Mouse (Mus musculus) CH12.LX (cell line): Measurements from ENCODE around the gene Abhd16b. TPM values are rescaled to one million over a fixed set of nuclear protein-coding genes. Genes with fewer than 3 reads are reported as not detected.

Source experiments
- DNase-seq: peaks from one replicate; pipeline ENCODE4 v3.0.0-alpha.2; 2013; ENCODE audit errors: extremely low read depth
- H3K27ac ChIP-seq: 2 replicates; pipeline ENCODE4 v1.5.1; 2012; ENCODE audit warnings: low read depth, mild to moderate bottlenecking, control low read depth, moderate library complexity; ENCODE audit not compliant: insufficient read depth
- H3K27me3 ChIP-seq: replicated peaks from 2 replicates; pipeline ENCODE3; 2012; ENCODE audit warnings: inconsistent platforms
- H3K36me3 ChIP-seq, 2 experiments: replicated peaks in 1 of 2; 2 replicates each; pipeline versions ENCODE3 to v1.6.1; 2012; ENCODE audit warnings: inconsistent platforms in 1 of 2, low read length in 1 of 2, mild to moderate bottlenecking in 1 of 2, mixed read lengths in 1 of 2, moderate library complexity in 1 of 2; ENCODE audit not compliant: control insufficient read depth in 1 of 2, insufficient read depth in 1 of 2
- H3K4me1 ChIP-seq, 2 experiments: 2 replicates each; pipeline ENCODE4 v1.6.1; 2012; ENCODE audit warnings: inconsistent platforms in 1 of 2, moderate library complexity in 1 of 2; ENCODE audit not compliant: insufficient read depth in 2 of 2, control insufficient read depth in 1 of 2
- H3K4me2 ChIP-seq: 2 replicates; pipeline ENCODE4 v1.6.1; 2012; ENCODE audit warnings: low read depth, mild to moderate bottlenecking, control low read depth; ENCODE audit not compliant: poor library complexity, insufficient read depth, severe bottlenecking
- H3K4me3 ChIP-seq, 3 experiments: fragments of 150-350 bp in 1 of 3; sonication (generic) in 1 of 3; replicated peaks in 1 of 3; 2 replicates each; pipeline versions ENCODE3 to v1.5.1; 2011 to 2012; ENCODE audit warnings: low read depth in 2 of 3, low read length in 2 of 3, mild to moderate bottlenecking in 2 of 3, moderate library complexity in 2 of 3, control low read depth in 1 of 3, improper control_type of control experiment in 1 of 3, inconsistent platforms in 1 of 3, mixed read lengths in 1 of 3; ENCODE audit not compliant: poor library complexity in 1 of 3
- H3K79me2 ChIP-seq: replicated peaks from 2 replicates; pipeline ENCODE4 v1.6.1; 2012; ENCODE audit warnings: mild to moderate bottlenecking, moderate library complexity; ENCODE audit not compliant: control insufficient read depth, poor library complexity, insufficient read depth, severe bottlenecking; ENCODE audit errors: extremely low read depth
- H3K9ac ChIP-seq: 2 replicates; pipeline ENCODE4 v1.6.1; 2012; ENCODE audit warnings: low read depth, mild to moderate bottlenecking, control low read depth, moderate library complexity; ENCODE audit not compliant: insufficient read depth
- H3K9me3 ChIP-seq: replicated peaks from 2 replicates; pipeline ENCODE3; 2012; ENCODE audit warnings: low read length, inconsistent platforms, mixed read lengths
- CHD1 ChIP-seq: IDR thresholded peaks from 2 replicates; pipeline ENCODE4 v1.6.1; 2012; ENCODE audit warnings: low read depth, low read length, improper control_type of control experiment, inconsistent platforms
- CHD2 ChIP-seq: IDR thresholded peaks from 2 replicates; pipeline ENCODE4 v1.6.1; 2011; ENCODE audit warnings: low read length, improper control_type of control experiment
- CTCF ChIP-seq, 2 experiments: IDR thresholded peaks in 1 of 2; conservative IDR thresholded peaks in 1 of 2; 2 replicates each; pipeline ENCODE4 v1.5.1; 2011 to 2012; ENCODE audit warnings: low read depth in 2 of 2, low read length in 2 of 2, improper control_type of control experiment in 1 of 2, inconsistent platforms in 1 of 2, mild to moderate bottlenecking in 1 of 2, moderate library complexity in 1 of 2
- E2F4 ChIP-seq: IDR thresholded peaks from 2 replicates; pipeline ENCODE4 v1.6.1; 2011; ENCODE audit warnings: low read depth, low read length, improper control_type of control experiment; ENCODE audit not compliant: insufficient replicate concordance
- ELF1 ChIP-seq: IDR thresholded peaks from 2 replicates; pipeline ENCODE4 v1.6.1; 2014; ENCODE audit warnings: low read depth, mild to moderate bottlenecking, inconsistent platforms, low read length, improper control_type of control experiment
- EP300 ChIP-seq: IDR thresholded peaks from 2 replicates; pipeline ENCODE4 v1.6.1; 2011; ENCODE audit warnings: low read length, improper control_type of control experiment
- ETS1 ChIP-seq: conservative IDR thresholded peaks from 2 replicates; pipeline ENCODE4 v1.6.1; 2012; ENCODE audit warnings: low read depth, mild to moderate bottlenecking, inconsistent platforms, low read length, improper control_type of control experiment, moderate library complexity
- GABPA ChIP-seq: IDR thresholded peaks from 2 replicates; pipeline ENCODE4 v1.6.1; 2012; ENCODE audit warnings: low read depth, low read length, improper control_type of control experiment, inconsistent platforms; ENCODE audit not compliant: insufficient replicate concordance
- HCFC1 ChIP-seq: IDR thresholded peaks from 2 replicates; pipeline ENCODE4 v1.6.1; 2012; ENCODE audit warnings: low read depth, mild to moderate bottlenecking, inconsistent platforms, low read length, improper control_type of control experiment
- IRF4 ChIP-seq: IDR thresholded peaks from 2 replicates; pipeline ENCODE4 v1.6.1; 2014; ENCODE audit warnings: low read depth, mild to moderate bottlenecking, inconsistent platforms, low read length, improper control_type of control experiment
- KAT2A ChIP-seq: IDR thresholded peaks from 2 replicates; pipeline ENCODE4 v1.6.1; 2012; ENCODE audit warnings: low read length, improper control_type of control experiment, inconsistent platforms; ENCODE audit not compliant: insufficient replicate concordance
- MAFK ChIP-seq: IDR thresholded peaks from 2 replicates; pipeline ENCODE4 v1.6.1; 2011; ENCODE audit warnings: low read length, improper control_type of control experiment; ENCODE audit not compliant: insufficient replicate concordance
- MEF2A ChIP-seq: IDR thresholded peaks from 2 replicates; pipeline ENCODE4 v1.6.1; 2014; ENCODE audit warnings: low read depth, mild to moderate bottlenecking, inconsistent platforms, low read length, improper control_type of control experiment, borderline replicate concordance
- MXI1 ChIP-seq: IDR thresholded peaks from 2 replicates; pipeline ENCODE4 v1.6.1; 2011; ENCODE audit warnings: mild to moderate bottlenecking, low read depth, low read length, improper control_type of control experiment
- NELFE ChIP-seq: IDR thresholded peaks from 2 replicates; pipeline ENCODE4 v1.6.1; 2011; ENCODE audit warnings: low read depth, low read length, improper control_type of control experiment
- PAX5 ChIP-seq: IDR thresholded peaks from 2 replicates; pipeline ENCODE4 v1.6.1; 2012; ENCODE audit warnings: low read length, inconsistent platforms, mixed read lengths
- POLR2AphosphoS2 ChIP-seq: IDR thresholded peaks from 2 replicates; pipeline ENCODE4 v1.6.1; 2011; ENCODE audit warnings: low read depth, low read length, improper control_type of control experiment
- RAD21 ChIP-seq: IDR thresholded peaks from 2 replicates; pipeline ENCODE4 v1.6.1; 2011; ENCODE audit warnings: low read depth, mild to moderate bottlenecking, low read length, improper control_type of control experiment, moderate library complexity
- SMC3 ChIP-seq: IDR thresholded peaks from 2 replicates; pipeline ENCODE4 v1.6.1; 2011; ENCODE audit warnings: low read depth, low read length, improper control_type of control experiment
- UBTF ChIP-seq: IDR thresholded peaks from 2 replicates; pipeline ENCODE4 v1.6.1; 2012; ENCODE audit warnings: low read depth, mild to moderate bottlenecking, inconsistent platforms, low read length, improper control_type of control experiment, moderate library complexity
- USF1 ChIP-seq: IDR thresholded peaks from 2 replicates; pipeline ENCODE4 v1.6.1; 2014; ENCODE audit warnings: low read depth, mild to moderate bottlenecking, inconsistent platforms, low read length, improper control_type of control experiment
- ZC3H11A ChIP-seq: IDR thresholded peaks from 2 replicates; pipeline ENCODE4 v1.6.1; 2012; ENCODE audit warnings: low read depth, mild to moderate bottlenecking, inconsistent platforms, low read length, improper control_type of control experiment
- ZKSCAN1 ChIP-seq: IDR thresholded peaks from 2 replicates; pipeline ENCODE4 v1.6.1; 2012; ENCODE audit warnings: low read depth, inconsistent platforms, low read length, improper control_type of control experiment, borderline replicate concordance
- ZMIZ1 ChIP-seq: IDR thresholded peaks from 2 replicates; pipeline ENCODE4 v1.6.1; 2012; ENCODE audit warnings: low read depth, mild to moderate bottlenecking, inconsistent platforms, low read length, improper control_type of control experiment
- ZNF384 ChIP-seq: IDR thresholded peaks from 2 replicates; pipeline ENCODE4 v1.6.1; 2012; ENCODE audit warnings: low read depth, low read length, improper control_type of control experiment, inconsistent platforms
- dilution Hi-C: fragments of 300-500 bp; cut with MboI; formaldehyde crosslinking; loops from 2 replicates; pipeline ENCODE4 v1.14.3; 2020; ENCODE audit warnings: low sequenced_read_pairs; ENCODE audit not compliant: extremely low pct_unique_long_range_greater_than_20kb, extremely low pct_ligation_motif_present
- in situ Hi-C: fragments of 300-500 bp; cut with MboI; formaldehyde crosslinking; loops from 3 replicates; pipeline ENCODE4 v1.14.3; 2019; ENCODE audit warnings: low sequenced_read_pairs, low pct_ligation_motif_present, low pct_unique_long_range_greater_than_20kb, mixed read lengths
- polyA plus RNA-seq: library from polyadenylated mRNA; unstranded; fragments of >175 nt; gene quantifications from 2 replicates; pipeline ENCODE4 v1.2.1, GENCODE M21; 2012; ENCODE audit warnings: low read depth; ENCODE audit not compliant: insufficient read length
- total RNA-seq, 2 experiments: library from RNA; depleted of rRNA; stranded (reverse); fragments of 300-350 nt in 1 of 2; fragments of >200 nt in 1 of 2; gene quantifications; 2 replicates each; pipeline ENCODE4 v1.2.3; 2012 to 2014

Abhd16b gene
- total and polyA plus RNA-seq, 3 experiments: not detected

DNA sequence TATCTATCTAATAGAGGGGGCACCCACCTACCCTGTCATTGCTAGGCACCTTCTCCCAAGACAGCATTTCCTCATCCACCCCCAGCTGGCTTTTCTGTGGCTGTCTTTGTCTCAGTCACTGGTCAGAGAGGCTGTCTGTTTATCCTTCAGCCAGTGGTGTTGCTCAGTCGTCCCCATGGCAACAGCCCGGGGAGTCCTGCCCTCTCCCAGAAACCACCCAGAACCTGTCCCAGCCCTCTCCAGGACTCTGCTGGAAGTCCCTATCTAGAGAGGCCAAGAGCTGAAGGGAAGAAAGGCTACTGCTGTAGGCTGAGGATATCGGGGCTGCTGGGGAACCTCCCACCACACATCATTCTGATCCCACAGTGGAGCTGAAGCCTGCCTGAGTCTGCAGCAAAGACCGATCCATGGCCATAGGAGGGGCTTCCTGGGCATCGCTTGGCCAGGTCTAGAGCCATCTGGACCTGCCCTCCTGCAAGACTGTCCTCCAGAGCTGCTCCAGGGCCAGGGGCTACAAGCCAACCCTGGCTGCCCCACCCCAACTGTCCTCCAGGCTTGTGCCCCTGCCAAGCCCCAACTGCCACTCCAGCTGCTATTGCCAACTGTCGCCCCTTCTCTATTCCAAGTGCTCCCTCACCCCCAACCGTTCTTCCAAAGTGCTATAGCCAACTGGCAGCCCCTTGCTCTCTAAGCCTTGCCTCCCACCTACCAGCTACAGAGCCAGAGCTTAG, 29.8 kb upstream of the Abhd16b start:
- H3K27me3 ChIP-seq: peaks cover 45% of the 10 kb centered on the region
- dilution Hi-C loops: no loop called here
- in situ Hi-C loops: no loop called here

DNA sequence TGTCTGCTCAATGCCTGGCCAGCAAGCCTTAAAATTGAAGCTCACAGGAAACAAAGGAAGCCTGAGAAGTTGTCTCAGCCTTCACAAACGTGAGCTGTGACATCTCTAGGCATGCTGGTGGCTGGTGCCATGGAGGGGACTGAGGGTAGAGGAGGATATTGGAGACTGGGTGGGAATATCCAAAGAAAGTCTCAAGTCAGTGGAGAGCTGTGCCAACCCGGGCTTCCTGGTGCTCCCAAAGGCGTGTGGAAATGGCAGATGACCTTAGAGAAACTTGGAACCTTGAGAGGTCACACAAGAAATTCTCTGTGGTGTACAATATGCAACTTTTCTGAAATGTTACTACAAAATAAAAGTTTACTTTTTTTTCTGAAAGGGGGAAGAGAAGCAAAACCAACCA, 27.6 kb upstream of the Abhd16b start:
- H3K9ac ChIP-seq: no peak overlapping the region
- H3K27me3 ChIP-seq: peaks cover 36% of the 10 kb centered on the region
- peaks cover 3 to 8% of the 10 kb centered on the region in 2 experiments; a peak in 2 of 4 replicates for H3K4me1 ChIP-seq
- dilution Hi-C loops (no loop called here), in situ Hi-C loops (no loop called here)
- H3K79me2 ChIP-seq: no peaks in the 10 kb centered on the region
- no peaks in the 10 kb centered on the region for H3K9me3 ChIP-seq
- H3K27ac ChIP-seq: no peak overlapping the region
- DNase-seq: no peak
- H3K36me3 ChIP-seq: no peaks in the 10 kb centered on the region
- H3K4me3 ChIP-seq: no peak overlapping the region
- no peak overlapping the region for H3K4me2 ChIP-seq
- no peak for TF ChIP-seq HCFC1
- TF ChIP-seq CTCF (conservative IDR thresholded peaks at IDR 0.05 in 1 of 2, IDR thresholded peaks at IDR 0.05 in 1 of 2; ENCODE audit: low read depth in 2 of 2, low read length in 2 of 2): no peak
- no peak for TF ChIP-seq UBTF
- no peak for TF ChIP-seq NELFE
- TF ChIP-seq SMC3: no peak
- TF ChIP-seq PAX5: no peak
- TF ChIP-seq ZMIZ1: no peak
- TF ChIP-seq EP300: no peak
- TF ChIP-seq E2F4: no peak
- no peak for TF ChIP-seq ZC3H11A

More for the DNA sequence above, 29.8 kb upstream of the Abhd16b start:
- H3K9me3 ChIP-seq: peaks cover 7% of the 10 kb centered on the region
- no peaks in the 10 kb centered on the region for H3K79me2 ChIP-seq
- no peak for TF ChIP-seq E2F4
- no peak for TF ChIP-seq IRF4
- no peak for TF ChIP-seq MEF2A
- TF ChIP-seq ETS1: no peak
- no peak for TF ChIP-seq MXI1
- TF ChIP-seq ZNF384: no peak
- TF ChIP-seq KAT2A: no peak
- TF ChIP-seq EP300: no peak
- TF ChIP-seq RAD21: no peak
- TF ChIP-seq USF1: no peak
- no peak for TF ChIP-seq CTCF (conservative IDR thresholded peaks at IDR 0.05 in 1 of 2, IDR thresholded peaks at IDR 0.05 in 1 of 2; ENCODE audit: low read depth in 2 of 2, low read length in 2 of 2)
- no peak for TF ChIP-seq MAFK
- TF ChIP-seq ZKSCAN1: no peak
- no peak for TF ChIP-seq ELF1
- no peak for TF ChIP-seq CHD2
- no peak for TF ChIP-seq GABPA
- TF ChIP-seq CHD1: no peak
- TF ChIP-seq ZC3H11A: no peak
- TF ChIP-seq POLR2AphosphoS2: no peak
- TF ChIP-seq NELFE: no peak
- no peak overlapping the region for H3K9ac ChIP-seq
- H3K4me2 ChIP-seq: no peak overlapping the region
- no peaks in the 10 kb centered on the region for H3K36me3 ChIP-seq
- H3K4me1 ChIP-seq: peaks cover 0 to 4% of the 10 kb centered on the region in 2 experiments; a peak in 2 of 4 replicates
- no peak overlapping the region for H3K27ac ChIP-seq
- no peak overlapping the region for H3K4me3 ChIP-seq
- no peak for DNase-seq
